ENCODE assay signal across 1 mouse cellular context in the genomic region with DNA sequence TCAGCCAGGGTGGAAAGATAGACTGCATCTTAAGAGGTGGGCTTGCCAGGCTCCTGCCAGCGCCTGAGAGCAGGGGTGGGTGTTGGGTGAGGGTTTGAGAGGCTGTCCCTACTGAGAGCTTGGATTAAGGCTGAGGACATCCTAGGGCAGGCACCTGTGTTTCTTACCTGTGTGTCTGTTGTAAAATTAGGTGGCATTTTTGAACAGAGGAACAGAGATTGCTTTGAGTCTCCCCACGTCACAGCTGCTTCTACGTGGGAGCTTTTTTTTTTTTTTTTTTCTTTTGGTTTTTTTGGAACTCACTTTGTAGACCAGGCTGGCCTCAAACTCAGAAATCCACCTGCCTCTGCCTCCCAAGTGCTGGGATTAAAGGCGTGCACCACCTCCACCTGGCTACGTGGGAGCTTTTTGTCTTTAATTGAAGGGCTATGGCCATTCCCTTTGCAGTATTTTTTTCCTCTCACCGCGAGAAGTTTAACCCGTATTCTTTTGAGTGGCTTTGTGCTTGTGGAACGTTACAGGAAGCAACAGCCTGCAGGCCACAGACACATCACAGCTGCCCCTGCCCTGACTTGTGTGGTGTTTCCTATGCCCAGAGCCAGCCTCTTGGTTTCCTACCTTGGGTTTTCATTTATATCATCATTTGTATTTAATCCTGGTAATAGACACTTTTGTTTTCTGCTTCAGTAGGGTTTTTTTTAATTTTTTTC.
TF ChIP-seq lines count a peak whose summit lies in the region.

No protein-coding gene starts in this region.

TF ChIP-seq in ES-E14, 5 proteins besides CTCF, POLR2A, EP300 and RAD21:
- TF ChIP-seq HCFC1 (IDR thresholded peaks at IDR 0.05; ENCODE audit: borderline replicate concordance, insufficient read depth, low read length): no peak
